Mouse (Mus musculus) midbrain, postnatal 0 days (tissue): ENCODE measurements around the gene Abca4. TPM values are rescaled to one million over a fixed set of nuclear protein-coding genes. Genes with fewer than 3 reads are reported as not detected.

Source experiments
- ATAC-seq: fragments of 200-750 bp; cut with Nextera tagmentation; 2 replicates; pipeline ENCODE4 v1.8.0; 2017; ENCODE audit warnings: moderate number of reproducible peaks, mild to moderate bottlenecking, moderate TSS enrichment, moderate library complexity; ENCODE audit not compliant: low FRiP score
- DNase-seq: peaks from one replicate; pipeline ENCODE4 v3.0.0-alpha.2; 2015; ENCODE audit warnings: low spot score
- H3K27ac ChIP-seq: fragments of 300-500 bp; sonication (generic); 2 replicates; pipeline ENCODE4 v1.5.1; 2014; ENCODE audit warnings: low read depth, mild to moderate bottlenecking, low read length, mixed read lengths
- H3K27me3 ChIP-seq: fragments of 300-500 bp; sonication (generic); 2 replicates; pipeline ENCODE4 v1.6.1; 2014; ENCODE audit warnings: low read length, control low read depth, mixed read lengths; ENCODE audit not compliant: insufficient read depth
- H3K36me3 ChIP-seq: fragments of 300-500 bp; sonication (generic); 2 replicates; pipeline ENCODE4 v1.6.1; 2014; ENCODE audit warnings: low read length, control low read depth, mixed read lengths; ENCODE audit not compliant: insufficient read depth
- H3K4me1 ChIP-seq: fragments of 300-500 bp; sonication (generic); 2 replicates; pipeline ENCODE4 v1.6.1; 2014; ENCODE audit warnings: mild to moderate bottlenecking, control low read depth, antibody characterized with exemption, low read length, mixed read lengths; ENCODE audit not compliant: insufficient read depth
- H3K4me2 ChIP-seq: fragments of 300-500 bp; sonication (generic); 2 replicates; pipeline ENCODE4 v1.6.1; 2014; ENCODE audit warnings: low read depth, mild to moderate bottlenecking, low read length, mixed read lengths; ENCODE audit not compliant: poor library complexity, severe bottlenecking
- H3K4me3 ChIP-seq: fragments of 300-500 bp; sonication (generic); 2 replicates; pipeline ENCODE4 v1.5.1; 2014; ENCODE audit warnings: low read depth, mild to moderate bottlenecking, low read length, moderate library complexity
- H3K9ac ChIP-seq: fragments of 300-500 bp; sonication (generic); replicated peaks from 2 replicates; pipeline ENCODE4 v1.6.1; 2014; ENCODE audit warnings: mild to moderate bottlenecking, low read length, moderate library complexity, mixed read lengths; ENCODE audit not compliant: poor library complexity, severe bottlenecking
- H3K9me3 ChIP-seq: fragments of 300-500 bp; sonication (generic); 2 replicates; pipeline ENCODE4 v1.6.1; 2016; ENCODE audit warnings: low read length, control low read depth
- CTCF ChIP-seq: IDR thresholded peaks from 2 replicates; pipeline ENCODE4 v1.5.1; 2016; ENCODE audit warnings: antibody characterized with exemption, mild to moderate bottlenecking
- WGBS: fragments of 180-500 bp; shearing (Covaris S2); extraction: QIAGEN DNeasy Blood & Tissue Kit; methylation state at CpG from one replicate; pipeline ENCODE4 v1.1.7; 2014; 5-methylcytosine and 5-hydroxymethylcytosine counted together
- polyA plus RNA-seq: library from polyadenylated mRNA; unstranded; fragments of >200 nt; fragmentation: Nextera tagmentation; extraction: Ambion mirVana; gene quantifications from 2 replicates; pipeline ENCODE4 v1.2.1, GENCODE M21; 2015
- total RNA-seq: library from RNA; depleted of rRNA; stranded (reverse); fragments of >200 nt; gene quantifications from 2 replicates; pipeline ENCODE4 v1.2.3, GENCODE M21; 2014

The Abca4 gene
- total and polyA plus RNA-seq, 2 experiments from 2014 or later: 0.94 to 7.7 TPM

- TF ChIP-seq CTCF: no peak
- Histone ChIP-seq H3K27ac (no peak overlapping the region), H3K9ac (no peak overlapping the region), H3K4me3 (no peak overlapping the region), H3K4me2 (no peak overlapping the region), H3K9me3 (no peaks in the 10 kb centered on the region), H3K4me1 (no peaks in the 10 kb centered on the region), H3K36me3 (no peaks in the 10 kb centered on the region), H3K27me3 (no peaks in the 10 kb centered on the region)
- no peak for ATAC-seq
- 65% methylated on average over 4 of the region's 4 CpGs for WGBS
- DNase-seq: peak; percentile 23
Measured at GRCm38 (mm10) chr3:122199600-122199999, 155.4 kb downstream of the Abca4 start.

- no peak overlapping the region for H3K4me3 ChIP-seq
- TF ChIP-seq CTCF: no peak
- H3K4me2 ChIP-seq: no peak overlapping the region
- 86% methylated on average over 5 of the region's 5 CpGs for WGBS
- H3K27me3 ChIP-seq: no peaks in the 10 kb centered on the region
- ATAC-seq: no peak
- H3K4me1 ChIP-seq: no peaks in the 10 kb centered on the region
- no peak overlapping the region for H3K9ac ChIP-seq
- H3K27ac ChIP-seq: no peak overlapping the region
- H3K36me3 ChIP-seq: no peaks in the 10 kb centered on the region
- DNase-seq: no peak
- H3K9me3 ChIP-seq: no peaks in the 10 kb centered on the region
Measured at GRCm38 (mm10) chr3:122200017-122200416, 155.8 kb downstream of the Abca4 start.

DNA sequence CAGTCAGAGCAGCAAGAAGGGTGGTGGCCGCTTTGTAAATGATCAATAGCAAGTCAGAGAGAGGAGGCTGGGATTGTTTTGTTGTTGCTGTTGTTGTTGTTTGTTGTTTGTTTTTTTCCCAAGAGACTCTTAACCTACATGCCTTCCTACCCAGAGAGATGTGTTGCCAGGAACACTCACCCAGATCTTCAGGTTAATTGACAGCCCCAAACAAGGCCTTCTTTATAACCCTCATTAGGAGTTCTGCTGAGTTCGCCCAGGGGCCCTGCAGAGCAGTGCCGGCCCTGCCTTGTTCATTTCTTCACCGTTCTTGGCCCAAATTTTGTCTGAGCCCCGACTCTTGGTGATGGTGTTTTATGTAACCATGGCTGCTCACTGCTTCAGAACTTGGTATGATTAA, 156.2 kb downstream of the Abca4 start:
- WGBS: 68% methylated on average over 5 of the region's 5 CpGs
- H3K27me3 ChIP-seq: no peaks in the 10 kb centered on the region
- H3K36me3 ChIP-seq: no peaks in the 10 kb centered on the region
- DNase-seq (peak; percentile 21), ATAC-seq (no peak)
- no peak overlapping the region for H3K9ac ChIP-seq
- H3K4me3 ChIP-seq: no peak overlapping the region
- no peak overlapping the region for H3K4me2 ChIP-seq
- H3K4me1 ChIP-seq: no peaks in the 10 kb centered on the region
- no peak overlapping the region for H3K27ac ChIP-seq
- TF ChIP-seq CTCF: no peak
- H3K9me3 ChIP-seq: no peaks in the 10 kb centered on the region

- no peak overlapping the region for H3K27ac ChIP-seq
- TF ChIP-seq CTCF: no peak
- ATAC-seq: no peak
- no peak overlapping the region for H3K9ac ChIP-seq
- H3K4me2 ChIP-seq: no peak overlapping the region
- H3K36me3 ChIP-seq: no peaks in the 10 kb centered on the region
- no peaks in the 10 kb centered on the region for H3K27me3 ChIP-seq
- no peaks in the 10 kb centered on the region for H3K9me3 ChIP-seq
- H3K4me3 ChIP-seq: no peak overlapping the region
- DNase-seq: no peak
- H3K4me1 ChIP-seq: no peaks in the 10 kb centered on the region
- WGBS: 11% methylated on average over 5 of the region's 5 CpGs
Measured at GRCm38 (mm10) chr3:122202307-122202732, 158.1 kb downstream of the Abca4 start.

- Histone ChIP-seq H3K36me3 (no peaks in the 10 kb centered on the region), H3K9me3 (no peaks in the 10 kb centered on the region), H3K4me2 (no peak overlapping the region), H3K4me3 (no peak overlapping the region), H3K27ac (no peak overlapping the region), H3K4me1 (no peaks in the 10 kb centered on the region), H3K9ac (no peak overlapping the region), H3K27me3 (no peaks in the 10 kb centered on the region)
- DNase-seq: no peak
- 82% methylated on average over 9 of the region's 9 CpGs for WGBS
- no peak for TF ChIP-seq CTCF
- ATAC-seq: no peak
Measured at GRCm38 (mm10) chr3:122203675-122204329, 159.6 kb downstream of the Abca4 start.

GRCm38 (mm10) chr3:122205753-122206152, 161.5 kb downstream of the Abca4 start:
- Histone ChIP-seq H3K27me3 (no peaks in the 10 kb centered on the region), H3K4me3 (no peak overlapping the region), H3K4me2 (no peak overlapping the region), H3K4me1 (no peaks in the 10 kb centered on the region), H3K9ac (no peak overlapping the region), H3K27ac (no peak overlapping the region), H3K36me3 (no peaks in the 10 kb centered on the region), H3K9me3 (no peaks in the 10 kb centered on the region)
- no peak for TF ChIP-seq CTCF
- ATAC-seq (no peak), DNase-seq (peak; percentile 37)
- WGBS: 83% methylated on average over 6 of the region's 6 CpGs
